Mouse (Mus musculus): Measurements from ENCODE around the gene U2af1l4. TPM values are rescaled to one million over a fixed set of nuclear protein-coding genes. Genes with fewer than 3 reads are reported as not detected.
A peak's percentile ranks its signal among the peaks of the same experiment; 100 is the strongest.

The U2af1l4 gene
- polyA plus RNA-seq, 1 experiment from 2014 or later, result 104 TPM

DNA sequence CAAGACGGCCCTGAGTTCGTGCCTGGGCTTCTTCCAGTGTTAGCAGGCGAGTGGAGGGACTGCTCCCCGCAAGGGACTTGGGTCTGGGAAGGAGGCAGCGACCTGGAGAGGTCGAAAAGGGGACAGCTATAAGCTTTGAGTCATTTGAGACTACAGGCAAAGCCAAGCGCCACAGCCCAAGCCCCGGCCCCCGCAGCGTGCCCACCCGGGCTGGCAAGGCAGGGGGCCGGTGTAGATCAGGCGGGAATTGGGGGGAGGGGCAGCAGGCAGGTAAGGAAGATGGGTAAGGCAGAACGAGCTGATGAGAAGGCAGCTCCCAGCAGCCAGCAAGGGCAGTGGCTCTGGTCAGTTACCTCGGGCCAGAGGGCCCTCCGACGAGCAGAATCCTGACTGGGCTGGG is 36.7 kb upstream of the U2af1l4 start:
- Histone ChIP-seq H3K36me3 (ENCODE audit: control insufficient read depth, insufficient read depth, low read length) (peaks cover 94% of the 10 kb centered on the region), H3K27me3 (ENCODE audit: control insufficient read depth, insufficient read depth, low read length) (no peaks in the 10 kb centered on the region), H3K4me3 (replicated peaks; ENCODE audit: low read depth, low read length) (no peak overlapping the region), H3K9me3 (ENCODE audit: control insufficient read depth, low read length) (no peaks in the 10 kb centered on the region), H3K27ac (replicated peaks; ENCODE audit: low read depth, low read length) (no peak overlapping the region), H3K4me2 (ENCODE audit: low read length) (no peak overlapping the region), H3K4me1 (ENCODE audit: control insufficient read depth, insufficient read depth, low read length) (peaks cover 1% of the 10 kb centered on the region), H3K9ac (replicated peaks; ENCODE audit: low read length) (no peak overlapping the region; the same call in 1 of the 2 replicates)
- 33% methylated on average over 17 of the region's 17 CpGs for WGBS
- DNase-seq (no peak), ATAC-seq (ENCODE audit: low FRiP score, low TSS enrichment) (no peak)

DNA sequence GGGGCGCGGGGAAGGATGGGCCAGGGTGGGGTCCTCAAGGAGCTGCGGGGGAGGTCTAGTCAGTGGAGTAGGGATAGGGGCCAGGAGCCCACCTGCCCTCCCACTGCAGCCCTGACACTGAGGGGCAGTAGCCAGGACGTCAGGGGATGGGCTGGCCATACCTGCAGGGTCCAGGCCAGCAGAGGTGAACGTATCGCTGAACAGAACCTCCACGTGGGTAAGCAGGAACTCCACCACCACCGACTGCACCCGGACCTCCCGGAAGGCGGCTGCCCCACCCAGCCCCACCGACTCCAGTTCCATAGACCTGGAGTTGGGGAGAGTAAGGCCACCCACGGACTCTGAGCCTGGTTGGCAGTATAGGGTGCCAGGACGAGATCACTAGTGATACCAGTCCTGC is 36.1 kb upstream of the U2af1l4 start:
- no peaks in the 10 kb centered on the region for H3K27me3 ChIP-seq (ENCODE audit: control insufficient read depth, insufficient read depth, low read length)
- 0 out of 2 replicates have a peak overlapping the region, but pooled peaks have one; percentile 6 for H3K9ac ChIP-seq (replicated peaks; ENCODE audit: low read length)
- peaks cover 7% of the 10 kb centered on the region for H3K4me1 ChIP-seq (ENCODE audit: control insufficient read depth, insufficient read depth, low read length)
- H3K36me3 ChIP-seq (ENCODE audit: control insufficient read depth, insufficient read depth, low read length), result peaks cover 100% of the 10 kb centered on the region
- no peak overlapping the region for H3K27ac ChIP-seq (replicated peaks; ENCODE audit: low read depth, low read length)
- no peak overlapping the region for H3K4me3 ChIP-seq (replicated peaks; ENCODE audit: low read depth, low read length)
- no peak for ATAC-seq (ENCODE audit: low FRiP score, low TSS enrichment)
- no peaks in the 10 kb centered on the region for H3K9me3 ChIP-seq (ENCODE audit: control insufficient read depth, low read length)
- DNase-seq, result no peak
- 81% methylated on average over 14 of the region's 14 CpGs for WGBS
- no peak overlapping the region for H3K4me2 ChIP-seq (ENCODE audit: low read length)

DNA sequence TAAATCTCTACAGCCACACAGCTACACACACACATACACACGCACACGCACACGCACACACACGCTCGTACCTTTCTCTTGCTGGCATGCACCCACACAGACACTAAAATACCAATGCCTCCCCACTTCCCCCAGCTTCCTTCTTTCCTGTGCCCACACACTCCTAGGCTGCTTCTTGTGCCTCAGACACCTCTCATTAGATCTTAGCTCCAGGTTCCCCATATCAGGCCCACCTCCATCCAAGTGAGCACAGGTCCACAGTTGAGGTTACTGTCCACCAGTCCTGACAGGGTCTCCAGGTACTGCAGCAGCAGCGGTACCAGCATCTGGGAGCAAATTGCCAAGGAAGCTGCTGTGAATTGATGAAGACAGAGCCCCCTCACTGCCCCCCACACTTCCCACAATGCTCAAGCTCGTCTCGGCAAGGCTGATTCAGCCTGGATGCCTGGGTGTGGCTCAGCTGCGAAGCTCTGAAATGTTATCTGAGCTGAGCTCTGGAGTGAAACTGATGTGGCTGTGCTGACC is 31.7 kb upstream of the U2af1l4 start:
- 89% methylated on average over 9 of the region's 9 CpGs for WGBS
- peaks cover 32% of the 10 kb centered on the region for H3K4me1 ChIP-seq (ENCODE audit: control insufficient read depth, insufficient read depth, low read length)
- H3K36me3 ChIP-seq (ENCODE audit: control insufficient read depth, insufficient read depth, low read length), result peaks cover 67% of the 10 kb centered on the region
- H3K27me3 ChIP-seq (ENCODE audit: control insufficient read depth, insufficient read depth, low read length), result no peaks in the 10 kb centered on the region
- ATAC-seq (ENCODE audit: low FRiP score, low TSS enrichment) (no peak), DNase-seq (no peak)
- peak overlapping the region; percentile 1; the same call in 1 of the 2 replicates for H3K4me3 ChIP-seq (replicated peaks; ENCODE audit: low read depth, low read length)
- H3K4me2 ChIP-seq (ENCODE audit: low read length), result peak overlapping the region; percentile 69
- 0 out of 2 replicates have a peak overlapping the region, but pooled peaks have one; percentile 14 for H3K9ac ChIP-seq (replicated peaks; ENCODE audit: low read length)
- H3K9me3 ChIP-seq (ENCODE audit: control insufficient read depth, low read length), result no peaks in the 10 kb centered on the region
- H3K27ac ChIP-seq (replicated peaks; ENCODE audit: low read depth, low read length), result no peak overlapping the region

DNA sequence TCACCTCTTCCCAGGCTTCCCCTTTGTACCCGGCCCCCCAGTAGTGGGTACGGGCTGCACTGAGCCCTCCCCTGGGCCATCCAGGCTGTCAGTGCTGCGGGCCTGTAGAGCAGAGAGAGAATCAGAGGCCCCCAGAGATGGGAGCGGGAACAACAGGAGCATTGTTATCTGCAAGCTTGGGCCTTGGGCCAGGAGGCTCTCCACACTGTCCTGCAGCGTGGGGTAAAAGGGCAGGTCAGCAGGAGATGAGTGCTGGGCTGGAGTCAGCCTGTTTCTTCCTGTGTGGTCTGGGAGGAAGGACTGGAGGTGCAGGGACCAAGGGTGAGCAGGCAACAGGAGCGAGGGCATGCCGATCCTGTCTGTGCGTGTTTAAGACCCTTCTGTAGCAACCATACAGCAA is 30.2 kb upstream of the U2af1l4 start:
- H3K9ac ChIP-seq (replicated peaks; ENCODE audit: low read length), result peak overlapping the region; percentile 97
- peak overlapping the region; percentile 86 for H3K4me3 ChIP-seq (replicated peaks; ENCODE audit: low read depth, low read length)
- peak overlapping the region; percentile 95; the same call in 1 of the 2 replicates for H3K27ac ChIP-seq (replicated peaks; ENCODE audit: low read depth, low read length)
- no peaks in the 10 kb centered on the region for H3K27me3 ChIP-seq (ENCODE audit: control insufficient read depth, insufficient read depth, low read length)
- WGBS, result 6% methylated on average over 8 of the region's 8 CpGs
- H3K4me1 ChIP-seq (ENCODE audit: control insufficient read depth, insufficient read depth, low read length), result peaks cover 32% of the 10 kb centered on the region
- no peaks in the 10 kb centered on the region for H3K9me3 ChIP-seq (ENCODE audit: control insufficient read depth, low read length)
- H3K4me2 ChIP-seq (ENCODE audit: low read length), result peak overlapping the region; percentile 69
- peaks cover 52% of the 10 kb centered on the region for H3K36me3 ChIP-seq (ENCODE audit: control insufficient read depth, insufficient read depth, low read length)
- ATAC-seq (ENCODE audit: low FRiP score, low TSS enrichment), result no peak
- DNase-seq, result peak; percentile 44

DNA sequence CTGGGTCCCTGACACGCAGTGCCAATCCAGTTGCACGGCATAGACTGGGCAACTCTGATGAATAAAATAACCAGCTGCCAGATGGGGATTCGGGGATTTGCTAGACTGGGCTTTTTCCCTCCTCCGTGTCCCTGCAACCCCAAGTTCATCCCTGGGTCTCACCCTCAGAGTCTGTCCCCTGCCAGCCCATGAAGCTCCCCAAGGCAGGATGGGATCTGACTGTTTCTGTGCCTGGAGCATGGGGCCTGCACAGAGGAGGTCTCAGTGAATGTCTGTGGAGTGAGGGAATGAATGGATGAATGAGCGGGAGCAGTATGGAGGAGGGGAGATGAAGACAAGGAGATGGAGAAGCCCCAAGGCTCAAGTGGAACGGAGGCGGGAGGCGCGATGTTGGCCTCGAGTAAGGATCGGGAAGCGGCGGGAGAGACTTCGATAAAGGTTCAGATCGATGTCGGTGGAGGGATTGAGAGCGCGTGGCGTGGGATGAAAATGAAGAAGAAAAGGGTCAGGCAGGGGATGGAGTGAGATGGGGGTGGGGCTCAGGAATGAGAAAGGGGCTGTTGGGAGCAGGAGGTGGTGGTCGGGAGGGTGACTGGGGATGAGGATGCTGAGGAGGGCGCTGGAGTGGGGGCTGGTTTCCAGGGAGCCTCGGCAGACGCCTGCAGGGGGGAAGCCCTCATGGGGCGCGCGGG is 29.0 kb upstream of the U2af1l4 start:
- ATAC-seq (ENCODE audit: low FRiP score, low TSS enrichment) (peak; percentile 38), DNase-seq (peak; percentile 62)
- H3K4me2 ChIP-seq (ENCODE audit: low read length), result peak overlapping the region; percentile 69
- peak overlapping the region; percentile 97 for H3K9ac ChIP-seq (replicated peaks; ENCODE audit: low read length)
- WGBS, result 2% methylated on average over 26 of the region's 26 CpGs
- no peaks in the 10 kb centered on the region for H3K9me3 ChIP-seq (ENCODE audit: control insufficient read depth, low read length)
- peak overlapping the region; percentile 86 for H3K4me3 ChIP-seq (replicated peaks; ENCODE audit: low read depth, low read length)
- peaks cover 42% of the 10 kb centered on the region for H3K36me3 ChIP-seq (ENCODE audit: control insufficient read depth, insufficient read depth, low read length)
- H3K27me3 ChIP-seq (ENCODE audit: control insufficient read depth, insufficient read depth, low read length), result no peaks in the 10 kb centered on the region
- peaks cover 32% of the 10 kb centered on the region for H3K4me1 ChIP-seq (ENCODE audit: control insufficient read depth, insufficient read depth, low read length)
- H3K27ac ChIP-seq (replicated peaks; ENCODE audit: low read depth, low read length), result peak overlapping the region; percentile 95

DNA sequence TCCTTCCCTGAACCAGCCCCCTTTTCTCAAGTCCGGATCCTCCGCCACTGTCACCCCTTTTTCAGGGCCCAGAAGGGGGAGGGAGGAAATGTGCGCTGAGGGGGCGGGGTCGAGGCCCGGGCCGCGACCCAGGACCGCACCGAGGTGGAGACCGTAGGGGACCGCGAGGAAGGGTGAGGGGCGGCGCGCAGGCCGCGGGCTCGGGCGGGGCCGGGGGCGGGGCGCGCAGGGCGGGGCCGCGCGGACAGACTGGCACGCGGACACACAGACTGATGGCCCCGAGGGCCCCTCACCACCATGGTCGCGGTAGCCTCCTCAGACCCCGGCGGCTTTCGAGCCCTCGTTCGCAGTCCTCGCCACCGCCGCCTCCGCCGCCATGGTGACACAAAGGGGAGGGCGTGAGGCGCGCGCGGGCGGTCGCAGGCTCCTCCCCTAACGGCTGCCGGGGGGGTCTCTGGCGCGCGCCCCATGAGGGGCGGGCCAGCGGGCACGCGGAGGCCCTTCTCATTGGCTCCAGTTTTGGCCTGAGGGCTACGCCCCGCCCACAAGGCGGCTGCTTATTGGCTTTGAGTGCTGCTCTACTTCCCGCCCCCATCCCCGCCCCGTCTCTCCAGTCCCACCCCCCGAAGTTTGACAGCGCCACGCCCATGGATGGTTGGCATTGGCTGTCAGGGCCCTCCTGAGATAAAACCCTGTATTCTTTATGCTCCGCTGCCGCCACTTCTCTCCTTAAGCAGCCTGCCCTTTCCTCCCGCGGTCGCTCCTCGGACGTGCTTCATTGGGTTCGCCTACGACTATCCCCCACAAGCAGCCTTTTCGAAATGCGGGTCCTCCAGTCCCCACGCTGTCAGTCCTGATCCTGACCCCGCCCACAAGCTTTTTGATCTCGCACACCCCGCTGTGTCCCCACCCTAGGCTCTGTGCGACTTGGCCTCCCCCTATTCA is 28.2 kb upstream of the U2af1l4 start, which contains the start of gene Arhgap33:
Arhgap33 (minus strand) TSS at position 428 of the 945 bp plus-strand sequence.
- Histone ChIP-seq H3K9me3 (ENCODE audit: control insufficient read depth, low read length) (no peaks in the 10 kb centered on the region), H3K9ac (replicated peaks; ENCODE audit: low read length) (peak within 1 kb of the TSS; percentile 97), H3K4me1 (ENCODE audit: control insufficient read depth, insufficient read depth, low read length) (peaks cover 32% of the 10 kb centered on the region), H3K4me3 (replicated peaks; ENCODE audit: low read depth, low read length) (peak within 1 kb of the TSS; percentile 86), H3K4me2 (ENCODE audit: low read length) (peak within 1 kb of the TSS; percentile 69), H3K36me3 (ENCODE audit: control insufficient read depth, insufficient read depth, low read length) (peaks cover 38% of the 10 kb centered on the region), H3K27ac (replicated peaks; ENCODE audit: low read depth, low read length) (peak within 1 kb of the TSS; percentile 95), H3K27me3 (ENCODE audit: control insufficient read depth, insufficient read depth, low read length) (no peaks in the 10 kb centered on the region)
- DNase-seq (peak; percentile 100), ATAC-seq (ENCODE audit: low FRiP score, low TSS enrichment) (peak; percentile 93)
- WGBS, result 1% methylated on average over 66 of the region's 84 CpGs

DNA sequence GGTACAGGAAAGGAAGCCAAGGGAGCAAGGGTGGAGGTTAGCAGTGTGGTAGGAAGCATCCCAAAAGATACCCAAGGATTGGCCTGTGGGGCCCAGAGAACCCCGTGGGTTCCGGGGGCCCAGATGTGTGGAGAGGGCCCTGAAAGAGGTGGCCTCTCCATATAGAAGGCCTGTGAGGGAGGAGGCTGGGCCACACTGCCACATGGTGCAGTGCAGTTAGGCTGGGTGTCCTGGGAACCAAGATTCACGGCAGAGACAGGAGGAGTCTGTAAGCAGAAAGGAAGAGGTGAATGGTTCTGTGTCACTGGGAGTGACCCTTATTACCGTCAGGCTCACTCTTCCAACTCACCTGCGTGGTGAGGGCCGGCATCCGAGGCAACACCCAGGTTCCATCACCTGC is 22.5 kb upstream of the U2af1l4 start:
- no peak overlapping the region for H3K4me3 ChIP-seq (replicated peaks; ENCODE audit: low read depth, low read length)
- H3K36me3 ChIP-seq (ENCODE audit: control insufficient read depth, insufficient read depth, low read length), result peaks cover 18% of the 10 kb centered on the region
- H3K27me3 ChIP-seq (ENCODE audit: control insufficient read depth, insufficient read depth, low read length), result no peaks in the 10 kb centered on the region
- no peak overlapping the region for H3K27ac ChIP-seq (replicated peaks; ENCODE audit: low read depth, low read length)
- H3K4me2 ChIP-seq (ENCODE audit: low read length), result no peak overlapping the region
- no peak for DNase-seq
- peaks cover 5% of the 10 kb centered on the region for H3K4me1 ChIP-seq (ENCODE audit: control insufficient read depth, insufficient read depth, low read length)
- no peaks in the 10 kb centered on the region for H3K9me3 ChIP-seq (ENCODE audit: control insufficient read depth, low read length)
- H3K9ac ChIP-seq (replicated peaks; ENCODE audit: low read length), result no peak overlapping the region
- no peak for ATAC-seq (ENCODE audit: low FRiP score, low TSS enrichment)
- WGBS, result 91% methylated on average over 7 of the region's 7 CpGs

DNA sequence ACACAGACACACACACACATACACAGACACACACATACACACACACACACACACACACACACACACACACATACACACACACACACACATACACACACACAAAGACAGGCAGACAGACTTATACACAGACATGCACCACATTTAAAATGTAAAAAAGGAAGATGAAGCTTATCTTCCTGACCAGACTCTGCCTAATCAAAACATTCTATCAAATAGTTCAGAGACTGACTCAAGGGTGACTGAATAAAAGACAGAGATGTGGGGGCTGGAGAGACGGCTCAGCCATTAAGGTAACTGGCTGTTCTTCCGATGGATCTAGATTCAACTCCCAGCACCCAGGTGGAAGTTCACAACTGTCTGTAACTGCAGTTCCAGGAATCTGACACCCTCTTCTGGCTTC is 18.8 kb upstream of the U2af1l4 start:
- 89% methylated on average over 2 of the region's 2 CpGs for WGBS
- no peak for DNase-seq
- H3K9me3 ChIP-seq (ENCODE audit: control insufficient read depth, low read length), result no peaks in the 10 kb centered on the region

More for the DNA sequence above, 18.8 kb upstream of the U2af1l4 start:
- Histone ChIP-seq H3K36me3 (ENCODE audit: control insufficient read depth, insufficient read depth, low read length) (peaks cover 27% of the 10 kb centered on the region), H3K27me3 (ENCODE audit: control insufficient read depth, insufficient read depth, low read length) (no peaks in the 10 kb centered on the region), H3K4me3 (replicated peaks; ENCODE audit: low read depth, low read length) (no peak overlapping the region), H3K9ac (replicated peaks; ENCODE audit: low read length) (no peak overlapping the region), H3K27ac (replicated peaks; ENCODE audit: low read depth, low read length) (no peak overlapping the region), H3K4me2 (ENCODE audit: low read length) (no peak overlapping the region), H3K4me1 (ENCODE audit: control insufficient read depth, insufficient read depth, low read length) (no peaks in the 10 kb centered on the region)
- no peak for ATAC-seq (ENCODE audit: low FRiP score, low TSS enrichment)
